Mouse (Mus musculus): Measurements from ENCODE around the gene 9930022D16Rik. TPM values are rescaled to one million over a fixed set of nuclear protein-coding genes. Genes with fewer than 3 reads are reported as not detected.

Gene 9930022D16Rik
- polyA plus RNA-seq, 2 experiments = not detected

DNA sequence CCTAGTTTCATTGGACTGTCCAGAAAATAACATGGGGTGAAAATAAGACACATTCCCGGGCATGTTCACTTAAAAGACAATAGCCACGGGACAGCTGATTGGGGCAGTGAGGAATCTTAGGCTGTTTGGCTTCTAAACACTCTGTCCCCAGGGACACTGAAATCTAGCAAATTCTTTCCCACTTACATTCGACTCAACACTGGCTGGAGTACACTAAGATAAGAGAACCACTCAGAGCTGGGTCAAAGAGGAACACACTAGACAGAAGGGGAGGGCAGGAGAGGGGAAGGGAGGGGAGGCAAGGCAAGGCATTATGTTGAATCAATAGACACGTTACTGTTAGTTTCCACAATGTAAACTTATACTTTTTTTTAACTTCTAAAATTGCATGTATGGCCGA, 46.9 kb downstream of the 9930022D16Rik start:
- H3K27ac ChIP-seq = no peak overlapping the region
- H3K9ac ChIP-seq (replicated peaks) = no peak overlapping the region
- TF ChIP-seq EP300 (IDR thresholded peaks at IDR 0.05; ENCODE audit: low read depth) (no peak), CTCF (IDR thresholded peaks at IDR 0.05; ENCODE audit: low read depth) (no peak)
- no peak for DNase-seq (ENCODE audit: low read depth in 3 of 3, low spot score in 3 of 3)
- WGBS (ENCODE audit: insufficient replicate concordance) = 54% methylated on average over 5 of the region's 5 CpGs
- no peaks in the 10 kb centered on the region for H3K9me3 ChIP-seq (ENCODE audit: control insufficient read depth, low read length)
- peaks cover 92% of the 10 kb centered on the region for H3K36me3 ChIP-seq (replicated peaks; ENCODE audit: control insufficient read depth, insufficient read depth, low read depth)
- peaks cover 8 to 11% of the 10 kb centered on the region in 2 experiments for H3K4me1 ChIP-seq (replicated peaks; ENCODE audit: control insufficient read depth in 2 of 2, insufficient read depth in 2 of 2, low read length in 1 of 2)
- H3K27me3 ChIP-seq (ENCODE audit: control insufficient read depth, insufficient read depth, low read length) = no peaks in the 10 kb centered on the region
- no peak overlapping the region for H3K4me3 ChIP-seq (ENCODE audit: insufficient read depth in 1 of 2, low read depth in 2 of 2, low read length in 2 of 2)
- H3K4me2 ChIP-seq (ENCODE audit: low read depth) = no peak overlapping the region
- ATAC-seq (ENCODE audit: insufficient read depth) = no peak

DNA sequence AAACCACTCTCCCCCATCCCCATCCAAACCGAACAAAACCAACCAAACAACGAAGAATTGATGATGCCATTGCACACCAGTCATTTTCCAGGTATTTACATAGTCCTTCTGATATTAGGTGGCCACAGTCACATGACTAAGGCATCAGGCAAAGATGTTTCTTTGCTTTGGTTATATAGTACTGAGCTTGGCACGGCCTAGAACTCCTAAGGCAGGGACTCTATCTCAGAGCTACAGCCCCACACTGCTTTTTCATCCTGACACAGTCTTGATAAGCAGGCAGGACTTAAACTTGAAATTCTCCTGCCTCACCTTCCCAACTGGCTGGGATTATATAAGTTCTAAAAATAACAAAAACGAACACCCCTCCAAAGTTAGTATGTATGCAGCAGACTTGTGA, 51.4 kb downstream of the 9930022D16Rik start:
- peak overlapping the region; percentile 69 for H3K27ac ChIP-seq
- peaks cover 27 to 41% of the 10 kb centered on the region in 2 experiments for H3K4me1 ChIP-seq (replicated peaks; ENCODE audit: control insufficient read depth in 2 of 2, insufficient read depth in 2 of 2, low read length in 1 of 2)
- no peaks in the 10 kb centered on the region for H3K27me3 ChIP-seq (ENCODE audit: control insufficient read depth, insufficient read depth, low read length)
- H3K4me2 ChIP-seq (ENCODE audit: low read depth) = peak overlapping the region; percentile 41
- H3K9ac ChIP-seq (replicated peaks) = peak overlapping the region; percentile 40
- WGBS (ENCODE audit: insufficient replicate concordance) = 45% methylated on average over 4 of the region's 4 CpGs
- no peak overlapping the region for H3K4me3 ChIP-seq (ENCODE audit: insufficient read depth in 1 of 2, low read depth in 2 of 2, low read length in 2 of 2)
- DNase-seq (ENCODE audit: low read depth in 3 of 3, low spot score in 3 of 3) = peak in 1 of 3 experiments; percentile 57
- ATAC-seq (ENCODE audit: insufficient read depth) = peak; percentile 88
- no peaks in the 10 kb centered on the region for H3K9me3 ChIP-seq (ENCODE audit: control insufficient read depth, low read length)
- H3K36me3 ChIP-seq (replicated peaks; ENCODE audit: control insufficient read depth, insufficient read depth, low read depth) = peaks cover 64% of the 10 kb centered on the region
- TF ChIP-seq EP300 (IDR thresholded peaks at IDR 0.05; ENCODE audit: low read depth) (peak; percentile 80), CTCF (IDR thresholded peaks at IDR 0.05; ENCODE audit: low read depth) (no peak)

DNA sequence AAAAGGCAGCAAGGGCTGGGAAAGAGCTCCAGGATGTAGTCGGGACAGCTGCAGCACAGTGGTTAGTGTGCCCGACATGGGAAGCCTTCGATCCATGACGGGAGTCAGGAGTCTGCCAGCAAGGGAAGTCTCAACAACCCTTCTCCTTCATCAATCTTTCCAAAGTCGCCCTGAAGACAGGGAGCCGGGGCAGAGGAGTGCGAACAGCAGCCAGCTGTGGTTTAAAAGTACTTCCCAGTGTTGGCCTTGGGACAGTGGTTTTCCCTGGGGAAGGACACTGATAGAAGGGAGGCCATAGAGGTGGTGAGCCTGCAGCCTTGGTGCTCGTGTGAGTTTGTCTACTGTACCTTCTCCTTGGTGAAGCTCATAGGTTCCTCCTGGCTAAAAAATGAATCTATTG, 53.3 kb downstream of the 9930022D16Rik start:
- WGBS (ENCODE audit: insufficient replicate concordance) = 78% methylated on average over 8 of the region's 8 CpGs
- peaks cover 46% of the 10 kb centered on the region for H3K36me3 ChIP-seq (replicated peaks; ENCODE audit: control insufficient read depth, insufficient read depth, low read depth)
- TF ChIP-seq CTCF (IDR thresholded peaks at IDR 0.05; ENCODE audit: low read depth) (no peak), EP300 (IDR thresholded peaks at IDR 0.05; ENCODE audit: low read depth) (no peak)
- peak overlapping the region; percentile 9; the same call in 1 of the 2 replicates for H3K27ac ChIP-seq
- H3K4me1 ChIP-seq (replicated peaks; ENCODE audit: control insufficient read depth in 2 of 2, insufficient read depth in 2 of 2, low read length in 1 of 2) = peaks cover 34 to 51% of the 10 kb centered on the region in 2 experiments
- H3K4me2 ChIP-seq (ENCODE audit: low read depth) = no peak overlapping the region
- H3K9ac ChIP-seq (replicated peaks) = no peak overlapping the region
- no peak overlapping the region for H3K4me3 ChIP-seq (ENCODE audit: insufficient read depth in 1 of 2, low read depth in 2 of 2, low read length in 2 of 2)
- no peaks in the 10 kb centered on the region for H3K27me3 ChIP-seq (ENCODE audit: control insufficient read depth, insufficient read depth, low read length)
- H3K9me3 ChIP-seq (ENCODE audit: control insufficient read depth, low read length) = no peaks in the 10 kb centered on the region
- ATAC-seq (ENCODE audit: insufficient read depth) (no peak), DNase-seq (ENCODE audit: low read depth in 3 of 3, low spot score in 3 of 3) (no peak)

DNA sequence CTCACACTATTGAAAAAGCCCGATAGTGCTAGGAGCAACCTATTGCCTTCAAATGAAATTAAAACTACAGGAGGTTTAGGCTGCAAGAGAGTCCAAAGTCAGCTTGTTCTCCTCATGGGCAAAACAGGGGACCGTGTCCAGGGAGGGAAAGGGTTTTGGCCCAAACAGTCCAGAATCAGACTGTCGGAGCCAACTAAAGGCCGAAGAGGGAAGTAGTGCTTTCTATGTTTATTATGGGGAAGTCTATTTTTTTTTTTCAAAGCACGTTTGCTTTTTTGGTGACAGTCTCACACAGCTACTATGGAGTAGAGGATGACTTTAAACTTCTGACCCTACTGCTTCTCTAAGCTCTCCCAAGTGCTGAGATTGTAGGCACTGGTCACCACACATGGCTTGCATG, 54.4 kb downstream of the 9930022D16Rik start:
- DNase-seq (ENCODE audit: low read depth in 3 of 3, low spot score in 3 of 3) (no peak), ATAC-seq (ENCODE audit: insufficient read depth) (no peak)
- Histone ChIP-seq H3K36me3 (replicated peaks; ENCODE audit: control insufficient read depth, insufficient read depth, low read depth) (peaks cover 34% of the 10 kb centered on the region), H3K9ac (replicated peaks) (no peak overlapping the region), H3K4me1 (replicated peaks; ENCODE audit: control insufficient read depth in 2 of 2, insufficient read depth in 2 of 2, low read length in 1 of 2) (peaks cover 34 to 51% of the 10 kb centered on the region in 2 experiments), H3K27ac (peak overlapping the region; percentile 25; the same call in 1 of the 2 replicates), H3K4me2 (ENCODE audit: low read depth) (peak overlapping the region; percentile 86), H3K27me3 (ENCODE audit: control insufficient read depth, insufficient read depth, low read length) (no peaks in the 10 kb centered on the region), H3K9me3 (ENCODE audit: control insufficient read depth, low read length) (no peaks in the 10 kb centered on the region), H3K4me3 (ENCODE audit: insufficient read depth in 1 of 2, low read depth in 2 of 2, low read length in 2 of 2) (no peak overlapping the region)
- TF ChIP-seq EP300 (IDR thresholded peaks at IDR 0.05; ENCODE audit: low read depth) = no peak
- TF ChIP-seq CTCF (IDR thresholded peaks at IDR 0.05; ENCODE audit: low read depth) = no peak
- 67% methylated on average over 5 of the region's 5 CpGs for WGBS (ENCODE audit: insufficient replicate concordance)

Small RNA genes within 50 kb of the gene (microRNA-seq; reads per million reads assigned to microRNA genes)
- not detected for gene Gm25540

Other genes with a start within 250 kb of the 9930022D16Rik start
- 0.04 and 0.09 TPM in 2 replicates for gene Rgs9, start 115.8 kb upstream of the 9930022D16Rik start, polyA plus RNA-seq (2012; rRNA removed)
- gene Rgs9, start 115.8 kb upstream of the 9930022D16Rik start, polyA plus RNA-seq (2014; fragmentation: Nextera tagmentation; extraction: Ambion mirVana) = not detected in 2 replicates
- 7.8 and 9.4 TPM in 2 replicates for gene Gna13, start 51.1 kb upstream of the 9930022D16Rik start, polyA plus RNA-seq (2012; rRNA removed)
- 13.1 and 15.2 TPM in 2 replicates for gene Gna13, start 51.1 kb upstream of the 9930022D16Rik start, polyA plus RNA-seq (2014; fragmentation: Nextera tagmentation; extraction: Ambion mirVana)
- 10.0 and 13.1 TPM in 2 replicates for gene Amz2, start 12.0 kb downstream of the 9930022D16Rik start, polyA plus RNA-seq (2012; rRNA removed)
- 12.2 and 12.6 TPM in 2 replicates for gene Amz2, start 12.0 kb downstream of the 9930022D16Rik start, polyA plus RNA-seq (2014; fragmentation: Nextera tagmentation; extraction: Ambion mirVana)
- gene Arsg, start 59.5 kb downstream of the 9930022D16Rik start, polyA plus RNA-seq (2012; rRNA removed) = 2.1 and 2.3 TPM in 2 replicates
- gene Arsg, start 59.5 kb downstream of the 9930022D16Rik start, polyA plus RNA-seq (2014; fragmentation: Nextera tagmentation; extraction: Ambion mirVana) = 3.4 and 3.8 TPM in 2 replicates
- gene Slc16a6, start 59.7 kb downstream of the 9930022D16Rik start, polyA plus RNA-seq (2012; rRNA removed) = 5.8 and 8.0 TPM in 2 replicates
- 39.0 and 39.5 TPM in 2 replicates for gene Slc16a6, start 59.7 kb downstream of the 9930022D16Rik start, polyA plus RNA-seq (2014; fragmentation: Nextera tagmentation; extraction: Ambion mirVana)
- gene Wipi1, start 198.1 kb downstream of the 9930022D16Rik start, polyA plus RNA-seq (2012; rRNA removed) = 8.3 and 11.9 TPM in 2 replicates
- 9.0 and 13.4 TPM in 2 replicates for gene Wipi1, start 198.1 kb downstream of the 9930022D16Rik start, polyA plus RNA-seq (2014; fragmentation: Nextera tagmentation; extraction: Ambion mirVana)
- 30.1 and 43.9 TPM in 2 replicates for gene Prkar1a, start 235.5 kb downstream of the 9930022D16Rik start, polyA plus RNA-seq (2012; rRNA removed)
- 115 and 128 TPM in 2 replicates for gene Prkar1a, start 235.5 kb downstream of the 9930022D16Rik start, polyA plus RNA-seq (2014; fragmentation: Nextera tagmentation; extraction: Ambion mirVana)